Mouse (Mus musculus) erythroblast, embryonic 14.5 days (primary cell): ENCODE data around the gene Shank1.

Experiments used
- GATA1 ChIP-seq: IDR thresholded peaks from 2 replicates; pipeline ENCODE4 v1.6.1; 2012; ENCODE audit warnings: low read length, inconsistent platforms, mixed read lengths
- TAL1 ChIP-seq: IDR thresholded peaks from 3 replicates; pipeline ENCODE4 v1.6.1; 2012; ENCODE audit warnings: low read length, inconsistent platforms, mixed read lengths

GRCm38 (mm10) chr7:44306516-44307240 is 3.4 kb upstream of the Shank1 start, which contains the start of gene Clec11a:
- TF ChIP-seq TAL1 (no peak), GATA1 (no peak)
